Mouse (Mus musculus) gastrocnemius, postnatal 25 days (tissue): ENCODE data around the gene Mad1l1. TPM values are rescaled to one million over a fixed set of nuclear protein-coding genes. Genes with fewer than 3 reads are reported as not detected.
A peak's percentile ranks its signal among the peaks of the same experiment; 100 is the strongest.
"Not testable (repeated sequence)": the region's sequence is repeated elsewhere in the genome, so short reads cannot be mapped to it uniquely, and the experiment has no call there.

Experiments used
- DNase-seq: peaks from one replicate; pipeline ENCODE4 v3.0.0; 2022
- long read RNA-seq, 2 experiments: library from polyadenylated mRNA; stranded (forward); transcript quantifications; one replicate each; pipeline ENCODE4 v2.0.0; 2021
- total RNA-seq, 2 experiments: library from RNA; stranded (reverse); gene quantifications; 1 replicate in 1 of 2; 2 replicates in 1 of 2; pipeline ENCODE4 v1.2.3; 2021

Gene Mad1l1
- 1 to 10 TPM; 7.5 to 7.6 TPM for total RNA-seq
- long read RNA-seq, experiment 1, partial matches to known transcripts, result 1 of 21 reads
- long read RNA-seq, experiment 1, other reads (novel, unspliced or antisense), result 16 of 21 reads
- long read RNA-seq, experiment 2, transcript Mad1l1-201 (18 exons, 2,640 nt), result major isoform, 8 of 23 reads
- long read RNA-seq, experiment 2, partial matches to known transcripts, result 0 of 23 reads
- long read RNA-seq, experiment 2, other reads (novel, unspliced or antisense), result 15 of 23 reads

DNA sequence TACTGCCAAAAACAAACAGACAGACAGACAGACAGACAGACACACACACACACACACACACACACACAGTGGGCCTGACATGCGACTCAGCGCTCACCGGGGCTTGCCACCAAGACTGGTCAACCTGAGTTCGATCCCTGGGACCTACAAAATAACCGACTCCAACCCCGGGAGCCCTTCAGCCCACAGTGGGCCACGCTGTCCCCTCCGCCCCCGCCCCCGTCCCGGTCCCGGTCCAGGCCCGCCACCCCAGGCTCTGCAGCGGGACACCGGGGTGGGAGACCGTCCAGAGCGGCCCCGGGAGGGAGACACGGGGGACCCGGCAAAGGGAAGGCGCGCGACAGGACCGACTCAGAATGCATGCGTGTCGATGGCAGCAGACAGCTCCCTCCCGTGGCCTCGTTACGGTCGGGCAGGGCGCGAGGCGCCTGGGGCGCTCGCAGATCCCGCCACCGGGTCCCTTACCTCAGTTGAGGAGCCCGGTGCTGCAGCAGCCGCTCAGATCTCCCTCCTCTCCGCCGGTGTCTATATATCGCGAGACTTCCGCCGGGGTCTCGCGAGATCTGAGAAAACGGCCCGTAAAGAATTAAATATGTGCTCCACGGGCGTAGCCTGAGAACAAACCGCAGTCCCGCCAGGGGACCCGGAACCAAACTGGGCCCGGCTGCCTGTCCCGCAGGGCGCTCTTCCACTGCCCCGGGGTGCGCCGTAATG is at the start of gene Mad1l1, which contains the start of gene Nudt1:
TSS of gene Mad1l1 (minus strand) at position 511 of the 714 bp plus-strand sequence.
TSS of gene Nudt1 (plus strand) at position 615 of the 714 bp plus-strand sequence.
- peak; percentile 93 for DNase-seq

DNA sequence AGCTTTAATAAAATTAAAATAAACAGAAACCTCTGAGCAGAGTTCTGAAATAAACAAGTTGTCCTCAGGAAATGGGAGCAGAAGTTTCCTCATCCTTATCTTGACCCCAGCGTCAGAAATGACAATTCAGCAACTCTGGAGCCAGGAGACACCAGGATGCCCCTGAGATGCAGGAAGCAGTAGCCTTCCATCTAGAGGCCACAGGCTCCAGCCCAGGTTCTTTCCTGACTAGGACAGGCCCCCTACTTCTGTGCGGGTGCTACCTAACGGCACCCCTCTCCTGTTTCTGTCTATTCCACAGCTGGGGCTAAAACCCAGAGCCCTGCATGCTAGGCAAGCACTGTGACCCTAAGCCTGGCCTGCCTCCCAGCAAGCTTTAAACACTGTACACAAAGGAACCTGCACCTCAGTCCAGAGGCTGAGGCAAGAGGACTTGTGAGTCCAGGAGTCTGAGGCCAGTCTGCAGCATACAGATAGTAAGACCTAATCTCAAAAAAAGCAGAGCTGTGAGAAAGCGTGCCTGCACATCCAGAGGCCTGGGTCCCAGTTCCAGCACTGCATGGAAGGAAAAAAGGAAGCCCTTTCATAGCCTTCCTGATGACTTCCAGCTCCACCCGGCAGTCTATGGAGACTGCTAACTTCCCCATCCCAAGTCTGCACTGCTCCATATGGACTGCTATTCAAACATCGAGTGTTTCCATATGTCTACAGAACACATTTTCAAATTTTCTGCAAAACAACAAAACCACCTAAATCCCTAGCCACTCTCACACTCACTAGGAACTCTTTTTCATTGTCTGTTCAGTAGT is 49.3 kb upstream of the Mad1l1 start:
- no peak for DNase-seq

DNA sequence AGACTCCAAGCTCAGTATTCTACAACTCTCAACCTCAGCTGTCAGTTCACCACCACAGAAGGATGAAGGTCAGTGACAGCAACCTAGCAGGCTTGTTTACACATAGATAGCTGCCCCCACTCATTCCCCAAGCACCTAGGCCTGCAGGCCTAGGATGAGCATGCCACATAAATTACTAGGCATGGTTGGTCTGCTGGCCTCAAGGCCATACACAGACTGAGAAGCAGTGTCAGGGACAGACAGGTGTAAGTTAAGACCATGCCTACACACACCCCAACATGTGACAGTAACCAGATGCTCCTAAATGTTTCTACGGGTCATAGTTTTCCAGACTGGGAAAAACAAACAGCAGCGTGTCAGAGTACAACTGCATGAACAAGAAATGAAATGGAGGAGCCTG is 48.1 kb upstream of the Mad1l1 start:
- no peak for DNase-seq

DNA sequence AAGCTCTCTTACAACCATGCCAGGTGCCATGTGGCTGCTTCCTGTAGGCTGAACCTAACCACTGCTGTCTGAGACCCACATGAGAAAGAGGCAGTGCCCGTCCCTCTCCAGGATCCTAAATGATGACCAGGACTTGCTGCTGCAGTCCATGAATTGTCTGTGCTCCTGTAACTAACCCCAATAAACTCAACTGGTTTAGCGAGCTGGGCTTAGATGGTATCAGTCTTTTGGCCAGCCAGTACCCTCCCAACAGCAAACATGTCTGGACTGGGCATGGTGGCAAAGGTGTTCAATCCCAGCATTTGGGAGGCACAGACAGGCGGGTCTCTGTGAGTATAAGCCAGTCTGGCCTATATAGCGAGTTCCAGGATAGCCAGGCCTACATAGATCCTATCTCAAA is 47.6 kb upstream of the Mad1l1 start:
- no peak for DNase-seq

DNA sequence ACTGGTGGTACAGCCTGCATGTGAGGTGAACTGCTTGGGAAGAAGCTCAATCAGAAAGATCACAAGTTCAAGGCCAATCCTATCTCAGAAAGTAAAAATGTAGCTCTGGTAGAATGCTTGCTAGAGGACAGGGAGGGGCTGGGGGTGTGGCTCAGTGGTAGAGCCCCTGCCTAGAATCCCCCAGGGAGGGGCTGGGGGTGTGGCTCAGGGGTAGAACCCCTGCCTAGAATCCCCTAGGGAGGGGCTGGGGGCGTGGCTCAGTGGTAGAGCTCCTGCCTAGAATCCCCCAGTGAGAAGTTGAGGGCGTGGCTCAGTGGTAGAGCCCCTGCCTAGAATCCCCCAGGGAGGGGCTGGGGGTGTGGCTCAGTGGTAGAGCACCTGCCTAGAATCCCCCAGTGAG is 46.8 kb upstream of the Mad1l1 start:
- DNase-seq, result not testable (repeated sequence)

DNA sequence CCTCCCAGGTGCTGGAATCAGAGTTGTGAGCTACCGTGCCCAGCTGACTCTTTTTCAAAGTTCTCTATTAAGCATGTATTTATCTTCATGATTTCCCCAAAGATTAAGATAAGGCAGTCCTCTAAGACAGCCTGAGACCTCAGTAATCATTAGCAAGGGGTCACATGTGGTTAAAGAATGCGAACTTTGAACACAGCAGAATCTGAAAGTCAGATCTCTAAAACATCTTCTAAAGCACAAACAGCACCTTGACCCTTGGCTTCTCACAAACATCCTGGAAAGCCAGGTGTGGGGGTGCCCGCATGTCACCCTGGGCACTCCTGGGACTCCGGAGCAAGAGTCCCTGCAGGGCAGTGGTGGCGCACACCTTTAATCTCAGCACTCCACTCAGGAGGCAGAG is 43.1 kb upstream of the Mad1l1 start:
- no peak for DNase-seq

DNA sequence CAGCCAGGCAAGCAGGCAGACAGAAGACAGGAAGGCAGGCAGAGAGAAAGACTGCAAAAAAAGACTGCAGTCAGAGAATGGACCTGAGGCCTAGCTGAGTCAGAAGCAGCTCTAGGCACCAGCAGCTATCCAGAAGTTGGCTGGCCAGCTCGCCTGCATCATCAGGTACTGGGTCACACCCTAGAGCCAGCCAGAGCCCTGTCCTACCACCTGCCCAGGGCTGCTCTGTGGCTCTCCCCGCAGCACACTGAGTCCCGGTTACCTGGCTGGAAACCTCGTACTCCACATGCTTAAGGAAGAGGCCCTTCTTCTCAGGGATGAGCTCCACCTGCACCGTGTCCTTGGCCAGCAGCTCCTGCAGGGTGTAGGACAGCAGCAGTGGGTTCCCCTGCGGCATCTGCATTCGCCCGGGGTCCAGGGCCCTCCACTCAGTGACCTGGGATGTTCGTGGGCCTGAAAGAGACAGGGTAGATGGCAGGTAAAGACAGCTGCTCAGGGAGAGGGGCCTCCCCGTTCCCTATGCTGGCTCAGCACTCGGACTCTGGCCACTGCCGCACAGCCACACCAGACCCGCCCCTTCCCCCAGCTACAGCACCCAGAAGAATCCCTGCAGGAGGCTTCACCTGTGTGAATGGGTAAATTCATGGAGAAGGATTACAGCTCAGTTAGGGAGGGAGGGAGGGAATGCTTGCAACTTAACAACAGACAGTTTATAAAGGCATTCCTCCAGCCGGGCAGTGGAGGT is 38.8 kb upstream of the Mad1l1 start:
- DNase-seq, result no peak

DNA sequence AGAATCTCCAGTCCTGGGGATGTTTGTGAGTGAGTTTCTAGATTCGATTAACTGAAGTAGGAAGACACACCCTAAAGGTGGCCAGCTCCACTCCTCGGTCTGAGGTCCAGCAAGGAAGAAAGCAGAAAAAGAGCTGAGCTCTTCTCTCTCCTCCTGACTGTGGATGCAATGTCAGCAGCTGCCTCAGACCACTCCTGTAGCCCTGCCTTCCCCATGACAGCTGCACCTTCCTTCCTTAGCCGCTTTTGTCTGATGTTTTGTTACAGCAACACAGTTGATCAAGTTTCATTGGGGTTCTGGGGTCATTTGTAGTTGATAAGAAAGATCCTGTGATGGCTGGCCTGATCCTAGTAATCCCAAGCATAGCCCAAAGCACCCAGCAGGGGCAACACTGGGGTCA is 36.1 kb upstream of the Mad1l1 start:
- DNase-seq, result no peak

DNA sequence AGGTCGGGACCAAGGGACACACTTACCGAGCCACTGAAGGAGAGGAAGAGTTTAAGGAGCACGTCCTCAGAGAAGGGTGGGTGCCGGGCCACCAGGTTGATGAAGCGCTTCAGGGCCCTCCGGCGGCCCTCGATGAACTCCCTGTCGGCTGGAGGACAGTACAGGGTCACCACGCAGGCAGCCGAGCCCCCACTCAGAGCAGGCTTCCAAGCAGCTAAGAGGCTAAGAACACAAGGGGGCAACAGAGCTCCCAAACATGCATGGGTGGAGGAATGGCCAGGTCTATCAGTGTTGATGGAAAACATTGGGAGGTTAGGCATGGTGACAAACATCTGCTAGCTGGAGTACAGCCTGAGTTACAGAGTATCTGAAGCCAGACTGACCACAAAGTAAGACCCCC is 34.6 kb upstream of the Mad1l1 start:
- DNase-seq, result no peak

DNA sequence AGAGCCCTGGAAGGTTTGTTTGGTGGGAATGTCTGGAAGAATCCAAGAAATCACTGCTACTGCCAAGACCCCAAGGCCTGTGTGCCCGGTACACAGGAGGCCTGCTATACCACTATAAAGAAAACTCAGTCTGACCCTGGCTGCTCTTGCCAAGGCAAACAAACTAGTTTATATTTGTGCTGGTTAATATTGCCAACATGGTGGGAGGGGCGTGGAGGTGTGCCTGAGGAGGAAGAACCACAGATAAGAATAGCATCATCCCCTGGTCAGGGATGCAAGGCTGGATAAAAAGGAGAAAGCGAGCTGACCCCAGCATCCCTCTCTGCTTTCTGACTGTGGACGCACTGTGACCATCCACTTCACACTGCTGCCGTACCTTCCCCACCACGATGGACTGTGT is 31.0 kb upstream of the Mad1l1 start:
- no peak for DNase-seq

DNA sequence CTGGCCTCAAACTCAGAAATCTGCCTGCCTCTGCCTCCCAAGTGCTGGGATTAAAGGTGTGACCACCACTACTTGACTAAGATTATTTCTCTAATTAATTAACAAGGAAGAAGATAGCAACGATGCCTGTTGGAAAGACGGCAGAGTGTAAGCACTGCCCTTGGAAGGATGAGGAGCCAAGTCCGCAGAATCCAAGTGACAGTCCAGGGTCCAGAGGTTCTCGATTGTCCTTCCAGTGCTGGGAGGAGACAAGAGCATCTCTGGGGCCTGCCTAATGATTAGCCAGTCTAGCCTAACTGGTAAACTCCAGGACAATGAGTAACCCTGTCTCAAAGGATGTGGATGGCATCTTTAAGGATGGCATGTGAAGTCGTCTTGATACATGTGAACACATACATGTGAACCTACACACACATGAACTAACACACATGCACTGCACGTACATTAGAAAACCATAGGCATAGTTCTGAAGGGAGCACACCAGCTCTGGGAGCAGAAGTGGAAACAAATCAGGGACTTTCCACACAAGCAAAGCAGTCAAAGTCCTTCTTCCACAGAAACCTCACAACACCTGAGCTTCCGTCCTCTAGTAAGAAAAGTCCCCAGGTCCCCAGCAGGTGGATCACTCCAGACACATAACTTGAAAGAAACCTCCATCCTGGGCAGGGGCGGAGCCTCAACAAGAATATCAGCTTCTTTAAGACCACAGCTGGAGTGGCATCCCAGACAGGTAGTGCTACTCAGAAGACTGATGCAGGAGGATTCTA is 29.6 kb upstream of the Mad1l1 start:
- no peak for DNase-seq

DNA sequence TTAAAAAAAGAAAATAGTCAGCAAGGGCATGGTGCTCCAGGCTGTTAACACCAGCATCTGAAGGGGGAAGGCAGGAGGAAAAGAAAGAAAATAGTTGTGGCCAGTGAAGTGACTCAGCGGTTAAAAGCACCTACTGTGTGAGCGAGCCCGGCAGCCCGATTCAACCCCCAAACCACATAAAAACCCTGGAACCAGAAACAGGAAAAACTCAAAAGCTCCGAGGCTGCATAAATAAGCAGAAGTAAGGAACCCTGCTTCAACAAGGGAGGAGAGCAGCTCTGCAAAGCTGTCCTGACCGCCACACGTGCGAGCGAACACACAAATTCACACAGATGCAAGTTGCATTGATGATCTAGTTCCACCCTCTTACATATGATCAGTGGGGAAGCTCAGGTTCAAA is 28.5 kb upstream of the Mad1l1 start:
- DNase-seq, result no peak

DNA sequence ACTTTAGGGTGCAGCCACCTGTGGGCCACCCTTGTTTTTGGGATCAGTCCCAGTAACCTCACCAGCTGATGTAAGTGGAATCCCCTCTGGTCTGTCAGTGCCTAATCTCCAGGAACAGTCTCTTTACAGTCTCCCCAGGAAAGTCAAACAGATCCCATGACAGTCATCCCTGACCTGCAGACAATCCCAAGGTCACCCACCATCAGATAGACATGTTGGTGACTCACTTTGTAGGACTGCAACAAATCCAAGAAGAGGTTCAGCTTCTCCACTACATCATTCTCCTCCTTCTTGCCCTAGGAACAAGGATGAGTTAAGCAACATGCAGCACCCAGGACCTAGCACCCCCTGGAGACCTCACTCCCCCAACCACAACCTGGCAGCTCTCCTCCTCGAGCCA is 24.7 kb upstream of the Mad1l1 start:
- no peak for DNase-seq

DNA sequence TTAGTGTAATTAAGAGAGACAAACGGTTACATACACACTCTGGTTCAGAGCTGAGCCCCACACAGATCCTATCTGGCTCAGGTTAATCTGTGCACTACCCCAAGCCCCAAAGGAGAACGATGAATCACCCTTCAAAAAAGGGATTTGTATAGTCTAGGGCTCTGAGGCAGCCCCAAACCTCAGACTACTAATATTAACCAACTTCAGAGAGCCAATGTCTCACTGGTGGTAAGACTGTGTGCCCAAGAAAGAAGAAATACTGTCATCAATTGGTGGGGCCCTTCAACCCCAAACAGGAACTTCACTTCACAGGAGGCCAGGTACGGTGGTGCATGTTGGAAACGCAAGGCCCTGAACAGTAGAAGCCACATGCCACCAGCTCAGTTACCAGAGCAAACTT is 23.9 kb upstream of the Mad1l1 start:
- DNase-seq, result no peak

DNA sequence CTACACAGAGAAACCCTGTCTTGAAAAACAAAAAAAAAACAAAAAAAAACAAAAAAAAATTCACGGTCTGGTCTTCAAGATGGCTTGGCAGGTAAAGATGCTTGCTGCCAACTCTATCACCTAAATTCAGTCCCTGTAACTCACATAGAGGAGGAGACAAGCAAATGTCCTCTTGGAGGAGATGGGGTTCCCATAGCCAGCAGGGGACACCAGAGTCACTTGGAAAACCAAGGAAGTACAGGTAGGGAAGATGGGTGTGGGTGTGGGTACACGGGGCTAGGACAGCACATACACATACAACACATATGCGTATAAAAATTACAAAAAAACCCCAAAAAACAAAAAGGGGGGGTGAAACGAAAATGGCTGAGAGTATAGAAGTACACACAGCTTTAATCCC is 21.5 kb upstream of the Mad1l1 start:
- no peak for DNase-seq

DNA sequence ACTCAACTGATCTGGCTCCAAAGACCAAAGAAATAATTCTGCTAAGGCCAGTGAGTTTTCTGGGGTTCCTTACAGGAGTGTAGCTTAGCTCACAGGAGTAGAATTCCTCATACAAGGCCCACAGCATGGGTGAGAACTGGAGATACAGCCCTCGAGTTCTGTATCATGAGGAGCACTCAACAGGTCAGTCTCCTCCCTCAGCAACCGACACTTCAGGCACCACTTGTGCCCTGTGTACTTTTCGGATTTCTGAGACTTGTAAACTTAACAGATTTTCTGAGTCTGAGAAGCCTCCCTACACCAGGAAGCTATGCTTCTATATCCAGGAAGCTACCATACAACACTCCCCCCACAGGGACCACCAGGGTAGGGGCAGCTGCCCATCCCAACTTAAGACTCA is 18.5 kb upstream of the Mad1l1 start:
- no peak for DNase-seq

DNA sequence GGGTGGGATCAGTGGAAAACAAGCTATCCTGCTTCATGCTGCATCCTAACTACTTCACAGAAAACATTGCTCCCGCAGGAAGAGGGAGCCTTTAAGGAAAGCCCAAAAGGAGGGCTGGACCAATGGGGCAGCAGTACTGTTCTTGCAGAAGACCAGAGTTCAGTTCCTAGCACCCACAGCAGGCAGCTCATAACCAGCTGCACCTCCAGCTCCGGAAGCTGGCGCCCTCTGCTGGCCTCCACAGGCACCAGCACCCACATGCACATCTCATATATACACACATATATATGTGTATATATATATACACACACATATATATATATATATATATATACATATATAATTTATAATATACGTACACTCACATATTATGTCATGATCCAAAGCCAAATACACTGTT is 17.4 kb upstream of the Mad1l1 start:
- no peak for DNase-seq

DNA sequence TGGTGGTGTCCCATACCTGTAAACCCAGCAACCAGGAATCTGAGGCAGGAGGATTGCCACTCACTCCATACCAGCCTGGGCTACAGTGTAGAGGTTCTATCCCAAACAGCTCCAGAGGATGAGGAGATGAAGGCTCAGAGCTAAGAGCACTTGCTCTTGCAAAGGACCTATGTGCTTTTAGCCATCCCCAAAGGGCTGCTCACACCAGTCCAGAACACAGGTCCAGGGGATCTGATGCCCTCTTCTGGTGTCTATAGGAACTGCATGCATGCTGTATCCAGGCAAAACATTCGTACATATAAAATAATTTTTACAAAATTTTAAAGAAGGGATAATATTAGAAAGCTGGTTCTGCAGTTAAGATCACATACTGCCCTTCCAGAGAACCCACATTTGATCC is 15.3 kb upstream of the Mad1l1 start:
- no peak for DNase-seq

DNA sequence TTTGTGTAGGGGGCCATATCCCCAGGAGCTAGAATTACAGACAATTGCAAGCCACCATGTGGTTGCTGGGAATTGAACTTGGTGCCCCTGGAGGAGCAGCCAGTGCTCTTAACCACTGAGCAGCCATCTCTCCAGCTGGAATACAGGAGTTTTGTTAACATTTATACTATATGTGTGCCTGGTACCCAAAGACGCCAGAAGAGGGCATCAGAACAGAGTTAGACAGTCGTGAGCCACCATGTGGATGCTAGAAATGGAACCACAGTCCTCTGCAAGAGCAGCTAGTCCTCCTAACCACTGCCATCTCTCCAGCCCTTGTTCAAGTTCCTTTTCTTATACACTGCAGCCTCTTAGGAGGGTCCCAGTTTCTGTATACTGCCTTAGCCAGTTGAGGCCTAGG is 12.3 kb upstream of the Mad1l1 start:
- DNase-seq, result no peak

DNA sequence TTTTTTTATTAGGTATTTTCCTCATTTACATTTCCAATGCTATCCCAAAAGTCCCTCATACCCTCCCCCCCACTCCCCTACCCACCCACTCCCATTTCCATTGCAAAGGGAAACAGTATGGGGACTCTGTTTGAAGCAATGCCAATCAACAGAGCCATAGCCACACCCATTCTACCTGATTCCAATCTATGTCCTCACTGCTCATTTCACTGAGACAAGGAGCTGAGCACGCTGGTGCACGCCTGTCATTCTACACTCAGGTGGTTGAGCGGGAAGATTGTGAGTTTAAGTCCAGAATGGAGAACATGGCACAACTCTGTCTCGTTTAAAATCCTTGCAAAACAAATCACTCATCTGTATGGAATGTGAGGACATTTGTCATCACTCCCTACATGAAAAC is 11.2 kb upstream of the Mad1l1 start:
- DNase-seq, result no peak

DNA sequence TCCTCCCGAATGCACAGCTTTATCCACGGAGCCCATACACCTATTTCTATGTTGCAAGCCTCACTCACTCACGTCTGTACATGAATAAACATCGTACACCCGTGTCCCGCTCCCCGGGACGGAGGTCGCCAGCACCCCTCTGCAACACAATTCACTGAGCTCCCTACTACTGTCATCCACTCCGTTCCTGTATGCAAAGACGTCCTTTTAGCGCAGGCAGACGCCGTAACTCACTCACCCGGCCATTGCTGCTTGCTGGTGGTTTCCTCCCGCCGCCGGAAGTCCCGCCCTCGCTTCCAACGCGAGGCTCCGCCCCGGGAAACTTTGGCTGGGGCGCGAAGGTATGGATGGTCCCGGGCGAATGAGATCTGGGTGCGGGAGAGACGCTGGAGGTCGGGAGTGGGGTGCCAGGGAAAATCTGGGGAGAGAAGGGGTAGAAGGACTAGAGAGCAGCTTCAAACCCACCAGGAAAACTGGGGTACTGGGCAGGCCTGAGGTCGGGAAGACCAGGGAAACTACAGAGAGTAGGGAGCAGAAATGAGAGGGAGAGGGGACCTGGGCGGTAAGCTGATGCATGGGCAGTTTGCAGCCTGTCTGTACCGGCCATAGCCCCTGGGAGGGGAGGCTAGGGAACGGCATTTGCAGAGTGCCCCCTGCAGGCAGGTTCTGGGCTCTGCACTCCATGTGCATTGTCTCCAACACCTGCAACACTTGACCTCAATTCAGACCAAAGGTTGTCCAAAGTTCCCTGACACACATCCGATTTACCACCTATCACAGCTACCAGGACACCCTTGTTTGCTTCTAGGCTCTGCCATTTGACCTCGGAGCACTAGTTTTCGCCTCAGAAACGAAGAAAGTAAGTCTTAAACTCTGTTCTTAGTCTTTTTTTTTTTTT is 10.5 kb upstream of the Mad1l1 start, which contains the start of gene Mrm2:
TSS of gene Mrm2 (minus strand) at position 284 of the 898 bp plus-strand sequence.
- DNase-seq, result peak; percentile 75
